ENCODE assay signal across 8 mouse cellular contexts in genomic region chr9:36933813-36934493, GRCm38 (mm10).
DNase-seq lines count a peak whose midpoint lies in the region; ATAC-seq and TF ChIP-seq lines count a peak whose summit lies in the region.

No protein-coding gene starts in this region.

- DNase-seq in thymus, adult 2 months, result peak; percentile 7
- DNase-seq in thymus, postnatal 36 days, result no peak
- peak; percentile 68 for DNase-seq in embryo, embryonic 11.5 days (ENCODE audit: low read depth, low spot score)
- peak; percentile 68 to 77 for DNase-seq in heart, adult 18-20 months
- DNase-seq in kidney, adult 18-20 months, result peak; percentile 25
- DNase-seq in left cerebral cortex, postnatal 36 days (ENCODE audit: low spot score in 2 of 2), result peak; percentile 66 to 76
- peak; percentile 94 for DNase-seq in midbrain, postnatal 0 days (ENCODE audit: low spot score)

- H3K27ac ChIP-seq in thymus, adult 2 months (ENCODE audit: control insufficient read depth, insufficient read depth, low read length), result no peak overlapping the region
- peak overlapping the region; percentile 55; the same call in 1 of the 2 replicates for H3K27ac ChIP-seq in midbrain, postnatal 0 days (ENCODE audit: low read depth, low read length)
- no peak overlapping the region for H3K27ac ChIP-seq in testis, adult 2 months (ENCODE audit: control insufficient read depth, insufficient read depth, low read depth, low read length)

- H3K4me2 ChIP-seq in midbrain, postnatal 0 days (ENCODE audit: low read depth, low read length, poor library complexity, severe bottlenecking), result peak overlapping the region; percentile 33

- no peak for TF ChIP-seq POLR2A in thymus, adult 2 months (IDR thresholded peaks at IDR 0.05; ENCODE audit: control insufficient read depth, extremely low read depth, insufficient read depth, low read length, poor library complexity)
- TF ChIP-seq POLR2A in testis, adult 2 months (IDR thresholded peaks at IDR 0.05; ENCODE audit: control insufficient read depth, low read depth, low read length), result no peak

- no peaks in the 10 kb centered on the region for H3K27me3 ChIP-seq in thymus, adult 2 months (ENCODE audit: control insufficient read depth, insufficient read depth, low read length)
- no peaks in the 10 kb centered on the region for H3K27me3 ChIP-seq in midbrain, postnatal 0 days (ENCODE audit: insufficient read depth, low read length)
- H3K27me3 ChIP-seq in testis, adult 2 months (ENCODE audit: control insufficient read depth, insufficient read depth, low read length), result no peaks in the 10 kb centered on the region

- TF ChIP-seq CTCF in thymus, adult 2 months (IDR thresholded peaks at IDR 0.05; ENCODE audit: borderline replicate concordance, control insufficient read depth, extremely low read depth, insufficient read depth, low read length, poor library complexity), result 0 out of 2 replicates have a peak, but pooled peaks have one; percentile 22
- TF ChIP-seq CTCF in midbrain, postnatal 0 days (IDR thresholded peaks at IDR 0.05), result peak; percentile 83
- TF ChIP-seq CTCF in testis, adult 2 months (IDR thresholded peaks at IDR 0.05; ENCODE audit: control insufficient read depth, insufficient read depth, insufficient replicate concordance, low read depth, low read length), result peak; percentile 32; the same call in 1 of the 2 replicates

- no peaks in the 10 kb centered on the region for H3K4me1 ChIP-seq in thymus, adult 2 months (replicated peaks; ENCODE audit: control insufficient read depth, insufficient read depth, low read length)
- H3K4me1 ChIP-seq in midbrain, postnatal 0 days (ENCODE audit: insufficient read depth, low read length), result peaks cover 8% of the 10 kb centered on the region
- peaks cover 2% of the 10 kb centered on the region for H3K4me1 ChIP-seq in testis, adult 2 months (ENCODE audit: control insufficient read depth, insufficient read depth, low read length)

- H3K9ac ChIP-seq in midbrain, postnatal 0 days (replicated peaks; ENCODE audit: low read length, poor library complexity, severe bottlenecking), result no peak overlapping the region

- no peaks in the 10 kb centered on the region for H3K9me3 ChIP-seq in midbrain, postnatal 0 days (ENCODE audit: low read length)

- no peaks in the 10 kb centered on the region for H3K36me3 ChIP-seq in thymus, adult 2 months (ENCODE audit: control insufficient read depth, insufficient read depth, low read length)
- no peaks in the 10 kb centered on the region for H3K36me3 ChIP-seq in midbrain, postnatal 0 days (ENCODE audit: insufficient read depth, low read length)
- H3K36me3 ChIP-seq in testis, adult 2 months (ENCODE audit: control insufficient read depth, insufficient read depth, low read length), result no peaks in the 10 kb centered on the region

- peak; percentile 83 for ATAC-seq in midbrain, postnatal 0 days (ENCODE audit: low FRiP score)

- intact Hi-C loops in left cerebral cortex, postnatal 36 days (cut with DNase I), result no loop called here

- H3K4me3 ChIP-seq in thymus, adult 2 months (ENCODE audit: control insufficient read depth, insufficient read depth, low read length), result no peak overlapping the region
- H3K4me3 ChIP-seq in midbrain, postnatal 0 days (ENCODE audit: low read depth, low read length), result peak overlapping the region; percentile 8; the same call in 1 of the 2 replicates
- no peak overlapping the region for H3K4me3 ChIP-seq in testis, adult 2 months (ENCODE audit: control insufficient read depth, low read depth, low read length)

- WGBS in thymus, adult 2 months, result 59% methylated on average over 16 of the region's 16 CpGs
- WGBS in midbrain, postnatal 0 days, result 29% methylated on average over 16 of the region's 16 CpGs

Comparison
In these comparisons a context has a peak if more than half of its experiments do, and no peak if none do; other contexts are left out.
1. DNase-seq: peak in thymus, adult 2 months (single experiment), embryo, embryonic 11.5 days (single experiment), heart, adult 18-20 months (2 of 2), kidney, adult 18-20 months (single experiment), left cerebral cortex, postnatal 36 days (2 of 2) and midbrain, postnatal 0 days (single experiment); none in thymus, postnatal 36 days (0 of 2).
2. CTCF ChIP-seq: peak in every context shown above with its lines; median percentile 83 in midbrain, postnatal 0 days; 32 in testis, adult 2 months; 22 in thymus, adult 2 months.